Mouse (Mus musculus) liver, postnatal 0 days (tissue): Measurements from ENCODE around the gene Gm10188.

Source experiments
- CTCF ChIP-seq: sonication (generic); IDR thresholded peaks from 2 replicates; pipeline ENCODE4 v1.5.1; 2016; ENCODE audit warnings: antibody characterized with exemption, low read depth
- EP300 ChIP-seq: IDR thresholded peaks from 2 replicates; pipeline ENCODE4 v1.6.1; 2016; ENCODE audit warnings: antibody characterized with exemption, low read depth, mild to moderate bottlenecking

- no peak for TF ChIP-seq CTCF
- no peak for TF ChIP-seq EP300
These were observed 36.4 kb upstream of the Gm10188 start for GRCm38 (mm10) chr1:132265936-132266335.
